Mouse (Mus musculus): Measurements from ENCODE around the gene Gjc3.

Gjc3 gene

DNA sequence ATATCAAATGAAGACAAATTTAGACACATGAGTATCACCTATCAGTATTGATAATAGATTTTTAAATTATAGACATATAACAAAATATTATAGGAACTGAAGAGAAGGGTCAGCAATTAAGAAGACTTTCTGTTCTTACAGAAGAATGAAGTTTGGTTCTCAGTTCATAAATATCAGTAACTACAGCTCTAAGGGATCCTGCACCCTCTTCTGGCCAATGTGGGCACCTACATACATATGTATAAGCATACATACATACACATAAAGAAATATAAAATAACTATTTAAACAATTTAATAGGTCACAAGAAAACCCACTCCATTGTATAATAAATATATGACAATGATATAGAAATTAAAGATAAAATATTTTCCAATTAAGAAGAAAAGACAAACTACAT is 48.4 kb downstream of the Gjc3 start:
- DNase-seq (ENCODE audit: low read depth, low spot score): peak; percentile 12

GRCm38 (mm10) chr5:137909564-137910262 is 53.2 kb downstream of the Gjc3 start:
- no peak for DNase-seq (ENCODE audit: low read depth, low spot score)
